Mouse (Mus musculus): ENCODE results near the gene Eva1c. TPM values are rescaled to one million over a fixed set of nuclear protein-coding genes. Genes with fewer than 3 reads are reported as not detected.

The Eva1c gene
- polyA plus RNA-seq (2017; shearing (Covaris generic)) = not detected

DNA sequence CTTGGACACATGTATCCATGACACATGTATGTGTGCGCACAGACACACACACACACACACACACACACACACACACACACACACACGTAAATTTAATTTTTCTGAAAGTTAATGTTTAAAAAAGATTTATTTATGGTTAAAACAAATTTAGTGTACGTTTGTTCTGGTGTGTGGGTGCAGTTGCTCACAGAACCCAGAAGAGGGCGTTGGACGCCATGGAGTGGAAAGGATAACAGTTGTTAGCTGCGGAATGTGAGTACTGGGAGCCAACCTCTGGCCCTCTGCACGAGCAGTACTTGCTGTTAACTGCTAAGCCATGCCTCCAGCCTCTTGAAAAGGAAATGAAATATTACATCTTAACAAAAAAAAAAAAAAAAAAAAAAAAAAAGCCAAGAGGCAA lies at the start of gene Eva1c:
TSS of gene Eva1c (plus strand) at position 263 of the 400 bp plus-strand sequence.

DNA sequence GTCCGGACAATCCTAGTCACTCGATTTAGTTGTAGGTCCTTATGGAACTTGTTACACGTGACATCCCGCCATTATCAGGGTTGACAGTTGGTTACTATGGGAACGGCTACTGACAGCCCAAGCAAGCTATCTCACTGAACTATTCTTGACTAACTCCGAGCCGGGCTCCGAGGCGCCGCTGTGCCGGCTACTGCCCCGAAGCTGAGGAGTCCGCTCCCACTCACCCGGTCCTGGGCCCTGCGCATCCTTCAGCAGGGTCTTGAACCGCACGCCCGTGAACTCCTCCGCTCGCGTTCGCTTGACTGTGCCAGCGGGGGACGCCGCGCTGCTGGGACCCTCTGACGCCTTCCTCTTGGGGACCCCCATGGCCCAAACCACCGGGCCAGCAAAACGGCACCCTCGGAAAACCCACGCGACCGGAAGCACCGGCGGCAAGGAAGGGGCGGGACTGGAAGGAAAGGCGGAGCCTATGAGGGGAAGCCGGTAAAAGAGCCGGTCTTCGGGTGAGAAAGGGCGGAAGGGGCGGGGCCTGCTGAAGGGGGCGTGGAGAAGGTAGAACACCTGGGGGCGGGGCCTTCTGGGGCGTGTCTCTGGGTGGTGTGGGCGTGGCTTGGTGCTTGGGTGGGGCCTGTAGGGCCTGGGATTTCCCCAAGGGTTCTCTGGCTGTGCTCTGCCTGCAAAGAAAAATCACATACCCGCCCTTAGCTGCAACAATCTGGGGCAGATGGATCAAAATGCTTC lies 16.4 kb upstream of the Eva1c start, which contains the start of gene Urb1:
TSS of gene Urb1 (minus strand) at position 439 of the 741 bp plus-strand sequence.

DNA sequence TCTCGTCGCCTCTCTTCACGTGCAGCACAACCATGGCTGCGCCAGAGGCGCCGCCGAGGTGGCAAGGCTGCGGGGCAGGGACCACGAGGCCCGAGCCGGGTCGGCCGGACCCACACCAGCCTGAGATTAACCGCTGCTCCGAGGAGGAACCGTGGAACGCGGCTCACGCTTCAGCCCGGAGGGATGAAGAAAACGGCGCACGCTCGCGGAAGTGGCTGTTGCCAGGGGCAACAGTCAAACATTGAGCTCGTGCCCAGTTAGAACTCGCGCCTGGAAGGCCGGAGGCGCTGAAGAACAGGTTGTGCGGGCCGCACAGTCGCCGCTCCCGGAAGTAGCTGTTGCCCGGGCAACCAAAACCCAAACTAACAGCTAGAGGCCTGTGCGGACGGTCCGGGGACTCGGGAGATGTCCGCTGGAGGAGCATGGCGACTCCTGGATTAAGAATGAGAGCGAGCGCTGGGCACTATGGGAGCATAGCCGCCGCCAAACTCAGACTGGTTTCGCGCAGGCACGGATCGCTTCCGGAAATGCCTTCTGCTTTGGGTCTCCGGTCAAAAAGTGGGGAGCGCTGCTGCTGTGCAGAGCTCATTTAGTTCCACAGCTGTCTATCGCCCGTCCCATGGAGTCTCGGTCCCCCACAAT lies 108.3 kb downstream of the Eva1c start, which contains the start of gene Cfap298:
TSS of gene Cfap298 (minus strand) at position 428 of the 642 bp plus-strand sequence.

Other genes with a start within 250 kb of the Eva1c start
- 51.3 TPM for gene Mis18a, start 99.3 kb upstream of the Eva1c start, polyA plus RNA-seq (2017; shearing (Covaris generic))
- not detected for gene Mrap, start 88.5 kb upstream of the Eva1c start, polyA plus RNA-seq (2017; shearing (Covaris generic))
- gene Urb1, start 16.3 kb upstream of the Eva1c start, polyA plus RNA-seq (2017; shearing (Covaris generic)) = 18.2 TPM
- 44.1 TPM for gene Cfap298, start 108.4 kb downstream of the Eva1c start, polyA plus RNA-seq (2017; shearing (Covaris generic))
- 54.9 TPM for gene Synj1, start 184.6 kb downstream of the Eva1c start, polyA plus RNA-seq (2017; shearing (Covaris generic))
- 48.4 TPM for gene Paxbp1, start 217.8 kb downstream of the Eva1c start, polyA plus RNA-seq (2017; shearing (Covaris generic))